Mouse (Mus musculus) erythroid progenitor cell, adult 5-6 weeks (primary cell): ENCODE results near the gene Itga9. TPM values are rescaled to one million over a fixed set of nuclear protein-coding genes. Genes with fewer than 3 reads are reported as not detected.

ENCODE experiments used
- ATAC-seq: replicated peaks from 2 replicates; pipeline ENCODE4 v1.8.0; 2016; ENCODE audit warnings: moderate number of reproducible peaks, mild to moderate bottlenecking, moderate TSS enrichment, inconsistent platforms; ENCODE audit not compliant: poor library complexity, low FRiP score, severe bottlenecking
- total RNA-seq, 2 experiments: library from RNA; stranded (forward) in 1 of 2; stranded (reverse) in 1 of 2; fragments of 150-400 nt in 1 of 2; fragments of 186-747, 209-891 nt in 1 of 2; gene quantifications; 2 replicates each; pipeline versions ENCODE4 v1.2.3 to v1.2.4; 2015 to 2017; ENCODE audit warnings: low replicate concordance in 2 of 2

Gene Itga9
- total RNA-seq, 2 experiments from 2014 or later, result 1.6 to 2.9 TPM

DNA sequence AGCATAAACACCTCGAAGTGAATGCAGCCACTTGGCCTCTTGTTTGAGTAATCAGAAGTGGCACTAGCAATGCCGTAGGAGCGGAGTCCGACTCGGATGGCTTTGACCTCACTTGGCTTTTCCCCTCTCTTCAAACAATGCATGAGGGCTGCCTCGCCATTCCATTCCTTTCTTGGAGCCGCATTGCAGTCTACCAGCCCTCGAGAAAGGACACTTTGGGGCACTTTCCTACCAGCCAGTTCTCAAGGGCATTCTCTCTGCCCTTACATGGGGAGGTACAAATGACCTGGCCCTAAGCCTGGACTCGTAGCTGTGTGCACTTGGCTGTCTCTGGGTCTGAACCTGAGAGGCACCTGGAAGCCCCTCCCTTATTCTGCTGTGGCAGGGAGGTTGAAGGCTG lies 134.8 kb downstream of the Itga9 start:
- ATAC-seq, result no peak

GRCm38 (mm10) chr9:118749335-118749949 lies 143.0 kb downstream of the Itga9 start:
- no peak for ATAC-seq

- no peak for ATAC-seq
Measured at GRCm38 (mm10) chr9:118750828-118751227, 144.3 kb downstream of the Itga9 start.

DNA sequence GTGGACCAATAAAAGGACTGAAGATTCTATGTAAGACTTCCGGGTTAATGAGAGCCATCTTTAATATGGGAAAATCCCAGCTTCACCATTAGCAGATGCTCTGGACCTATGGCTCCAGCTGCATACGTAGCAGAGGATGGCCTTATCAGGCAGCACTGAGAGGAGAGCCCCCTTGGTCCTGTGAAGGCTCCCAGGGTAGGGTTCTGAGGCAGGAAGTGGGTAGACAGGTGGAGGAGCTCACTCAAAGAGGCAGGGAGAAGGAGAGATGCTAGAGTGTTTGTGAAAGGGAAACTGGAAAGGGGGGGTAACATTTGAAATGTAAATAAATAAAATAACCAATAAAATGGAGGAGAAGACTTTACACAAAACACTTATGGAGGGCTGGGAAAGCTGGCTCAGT lies 145.9 kb downstream of the Itga9 start:
- no peak for ATAC-seq

GRCm38 (mm10) chr9:118759462-118759861 lies 153.0 kb downstream of the Itga9 start:
- ATAC-seq, result no peak

- no peak for ATAC-seq
Measured at GRCm38 (mm10) chr9:118761953-118762590, 155.6 kb downstream of the Itga9 start.

- no peak for ATAC-seq
Measured at GRCm38 (mm10) chr9:118762759-118763158, 156.3 kb downstream of the Itga9 start.

- no peak for ATAC-seq
Measured at GRCm38 (mm10) chr9:118763203-118763602, 156.7 kb downstream of the Itga9 start.

DNA sequence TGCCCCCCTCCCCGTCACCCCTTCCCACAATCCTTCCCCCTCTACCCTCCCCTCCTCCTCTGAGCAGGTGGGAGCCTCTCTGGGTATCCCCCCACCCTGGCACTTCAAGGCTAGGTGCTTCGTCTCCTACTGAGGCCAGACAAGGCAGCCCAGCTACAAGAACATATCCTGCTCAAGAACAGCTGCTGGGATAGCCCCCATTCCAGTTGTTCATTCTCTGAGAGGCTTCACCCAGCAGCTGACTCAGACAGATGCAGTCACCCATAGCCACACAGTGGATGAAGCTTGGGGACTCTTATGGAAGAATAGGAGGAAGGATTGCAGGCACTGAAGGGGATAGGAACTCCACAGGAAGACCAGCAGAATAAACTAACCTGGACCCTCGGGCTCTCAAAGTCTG lies 157.2 kb downstream of the Itga9 start:
- no peak for ATAC-seq

DNA sequence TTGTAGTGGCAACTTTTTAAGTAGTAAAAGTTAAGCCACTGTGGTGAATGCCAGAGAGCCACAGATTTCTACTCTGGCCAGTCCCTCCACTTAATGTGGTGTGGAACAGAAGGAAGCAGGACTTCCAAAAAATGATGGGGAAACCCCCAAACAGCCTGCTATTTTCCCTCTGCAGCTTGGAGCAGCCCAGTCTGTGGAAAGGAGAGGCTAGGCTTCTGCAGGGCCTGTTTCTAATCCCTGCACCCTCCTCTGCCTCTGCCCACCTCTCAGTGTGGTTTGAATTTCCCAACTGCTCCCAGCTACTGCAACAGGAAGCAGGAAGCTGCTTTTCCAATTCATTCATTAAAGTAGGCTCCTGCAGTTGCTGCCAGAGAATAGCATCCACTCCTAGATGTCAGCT lies 158.6 kb downstream of the Itga9 start:
- ATAC-seq, result no peak

- no peak for ATAC-seq
Measured at GRCm38 (mm10) chr9:118767008-118767407, 160.5 kb downstream of the Itga9 start.

- no peak for ATAC-seq
Measured at GRCm38 (mm10) chr9:118768596-118768995, 162.1 kb downstream of the Itga9 start.

- no peak for ATAC-seq
Measured at GRCm38 (mm10) chr9:118770366-118770765, 163.9 kb downstream of the Itga9 start.

GRCm38 (mm10) chr9:118774676-118775075 lies 168.2 kb downstream of the Itga9 start:
- no peak for ATAC-seq

- no peak for ATAC-seq
Measured at GRCm38 (mm10) chr9:118776880-118777438, 170.5 kb downstream of the Itga9 start.

- ATAC-seq, result no peak
Measured at GRCm38 (mm10) chr9:118778596-118778995, 172.1 kb downstream of the Itga9 start.

- ATAC-seq, result no peak
Measured at GRCm38 (mm10) chr9:118784621-118785020, 178.1 kb downstream of the Itga9 start.

DNA sequence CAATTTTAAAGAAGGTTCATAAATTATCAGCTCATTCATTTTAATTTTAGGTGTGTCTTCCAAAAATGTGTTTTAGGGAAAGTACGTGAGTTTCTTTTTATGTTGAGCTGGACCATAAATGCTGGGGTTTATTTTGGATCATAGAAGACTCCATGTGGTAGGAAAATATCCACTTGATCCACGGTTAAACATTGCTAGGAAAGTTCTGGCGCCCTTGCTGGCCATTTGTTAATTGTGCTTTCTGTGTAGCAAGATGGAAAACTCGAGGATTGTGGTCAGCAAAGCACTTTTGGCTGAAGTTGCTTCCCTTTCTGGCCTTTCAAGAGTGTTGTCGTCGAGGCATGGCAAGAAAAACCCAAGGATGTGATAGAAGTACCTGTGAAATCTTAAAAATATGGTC lies 179.3 kb downstream of the Itga9 start:
- no peak for ATAC-seq

DNA sequence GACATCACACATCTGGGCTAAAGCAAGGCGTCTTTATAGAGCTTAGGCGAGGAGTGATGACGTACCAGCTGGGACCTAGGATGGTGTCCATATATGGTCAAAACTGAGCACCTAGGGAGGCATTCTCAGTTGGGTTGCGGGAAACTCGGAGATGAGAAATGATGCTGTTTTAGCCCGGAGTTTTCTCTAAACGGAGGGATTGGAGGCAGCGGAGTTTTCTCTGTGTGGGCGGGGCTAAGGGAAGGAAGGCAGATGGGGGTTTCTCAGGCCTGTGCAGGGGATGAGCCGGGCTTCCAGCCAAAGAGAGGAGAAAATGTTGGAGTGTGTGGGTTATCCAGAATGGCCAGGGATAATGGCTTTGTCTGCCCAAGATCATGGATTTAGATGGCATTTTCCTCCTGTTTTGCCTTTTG lies 182.4 kb downstream of the Itga9 start:
- no peak for ATAC-seq

- ATAC-seq, result no peak
Measured at GRCm38 (mm10) chr9:118791231-118791630, 184.7 kb downstream of the Itga9 start.

GRCm38 (mm10) chr9:118793151-118793785 lies 186.8 kb downstream of the Itga9 start:
- peak; percentile 46; the same call in 1 of the 2 replicates for ATAC-seq
